Mouse (Mus musculus) hindbrain, embryonic 11.5 days (tissue): ENCODE data around the gene Ccdc173. TPM values are rescaled to one million over a fixed set of nuclear protein-coding genes. Genes with fewer than 3 reads are reported as not detected.

ENCODE experiments used
- ATAC-seq: fragments of 200-750 bp; cut with Nextera tagmentation; 2 replicates; pipeline ENCODE4 v1.8.0; 2017; ENCODE audit warnings: mild to moderate bottlenecking, moderate TSS enrichment, moderate library complexity; ENCODE audit not compliant: low FRiP score
- DNase-seq: peaks from one replicate; pipeline ENCODE4 v3.0.0-alpha.2; 2015; ENCODE audit warnings: low spot score
- H3K27ac ChIP-seq: fragments of 300-500 bp; sonication (generic); 2 replicates; pipeline ENCODE4 v1.5.1; 2014; ENCODE audit warnings: mild to moderate bottlenecking, low read depth, low read length
- H3K27me3 ChIP-seq: fragments of 300-500 bp; sonication (generic); 2 replicates; pipeline ENCODE4 v1.6.1; 2014; ENCODE audit warnings: mild to moderate bottlenecking, low read length, moderate library complexity, mixed read lengths; ENCODE audit not compliant: control insufficient read depth, insufficient read depth
- H3K36me3 ChIP-seq: fragments of 300-500 bp; sonication (generic); 2 replicates; pipeline ENCODE4 v1.6.1; 2014; ENCODE audit warnings: mild to moderate bottlenecking, low read length, moderate library complexity, mixed read lengths; ENCODE audit not compliant: control insufficient read depth, insufficient read depth
- H3K4me1 ChIP-seq: fragments of 300-500 bp; sonication (generic); replicated peaks from 2 replicates; pipeline ENCODE4 v1.6.1; 2014; ENCODE audit warnings: low read length, mixed read lengths; ENCODE audit not compliant: control insufficient read depth, insufficient read depth
- H3K4me2 ChIP-seq: fragments of 300-500 bp; sonication (generic); replicated peaks from 2 replicates; pipeline ENCODE4 v1.6.1; 2014; ENCODE audit warnings: mild to moderate bottlenecking, low read depth, low read length
- H3K4me3 ChIP-seq: fragments of 300-500 bp; sonication (generic); 2 replicates; pipeline ENCODE4 v1.5.1; 2014; ENCODE audit warnings: low read depth, low read length
- H3K9ac ChIP-seq: fragments of 300-500 bp; sonication (generic); 2 replicates; pipeline ENCODE4 v1.6.1; 2014; ENCODE audit warnings: low read depth, low read length
- H3K9me3 ChIP-seq: fragments of 300-500 bp; sonication (generic); 2 replicates; pipeline ENCODE4 v1.6.1; 2016; ENCODE audit warnings: low read length; ENCODE audit not compliant: control insufficient read depth
- WGBS: fragments of 180-500 bp; shearing (Covaris S2); extraction: QIAGEN DNeasy Blood & Tissue Kit; methylation state at CpG from one replicate; pipeline ENCODE4 v1.1.7; 2014; 5-methylcytosine and 5-hydroxymethylcytosine counted together
- polyA plus RNA-seq: library from polyadenylated mRNA; unstranded; fragments of >200 nt; fragmentation: Nextera tagmentation; extraction: Ambion mirVana; gene quantifications from 2 replicates; pipeline ENCODE4 v1.2.1, GENCODE M21; 2014

Ccdc173 gene
- polyA plus RNA-seq = 4.2 and 5.8 TPM in 2 replicates

- Histone ChIP-seq H3K9ac (peak within 1 kb of the TSS; percentile 78), H3K4me2 (peak within 1 kb of the TSS; percentile 71), H3K4me1 (no peaks in the 10 kb centered on the region), H3K27ac (peak within 1 kb of the TSS; percentile 74), H3K9me3 (no peaks in the 10 kb centered on the region), H3K4me3 (peak within 1 kb of the TSS; percentile 67), H3K36me3 (0 out of 2 replicates have a peak, but pooled peaks cover 5% of the 10 kb centered on the region), H3K27me3 (no peaks in the 10 kb centered on the region)
- peak; percentile 94 for ATAC-seq
- peak; percentile 99 for DNase-seq
- 1% methylated on average over 48 of the region's 48 CpGs for WGBS
These were observed at the start of gene Ccdc173, which contains the start of gene Phospho2 for GRCm38 (mm10) chr2:69789429-69790069. Gene Ccdc173, minus strand, starts transcription at chr2:69789575. Gene Phospho2, plus strand, starts transcription at chr2:69789623.

GRCm38 (mm10) chr2:69838707-69839106 is 49.3 kb upstream of the Ccdc173 start:
- Histone ChIP-seq H3K27ac (no peak overlapping the region), H3K36me3 (no peaks in the 10 kb centered on the region), H3K27me3 (no peaks in the 10 kb centered on the region), H3K4me1 (no peaks in the 10 kb centered on the region), H3K4me3 (no peak overlapping the region), H3K4me2 (no peak overlapping the region), H3K9me3 (no peaks in the 10 kb centered on the region), H3K9ac (no peak overlapping the region)
- DNase-seq (no peak), ATAC-seq (no peak)

GRCm38 (mm10) chr2:69837996-69838395 is 48.6 kb upstream of the Ccdc173 start:
- H3K9ac ChIP-seq = no peak overlapping the region
- H3K4me3 ChIP-seq = no peak overlapping the region
- H3K4me2 ChIP-seq = no peak overlapping the region
- H3K27me3 ChIP-seq = no peaks in the 10 kb centered on the region
- ATAC-seq (no peak), DNase-seq (no peak)
- no peak overlapping the region for H3K27ac ChIP-seq
- no peaks in the 10 kb centered on the region for H3K36me3 ChIP-seq
- H3K4me1 ChIP-seq = no peaks in the 10 kb centered on the region
- H3K9me3 ChIP-seq = no peaks in the 10 kb centered on the region
- 28% methylated on average over 3 of the region's 3 CpGs for WGBS

- Histone ChIP-seq H3K27me3 (no peaks in the 10 kb centered on the region), H3K4me1 (no peaks in the 10 kb centered on the region), H3K9me3 (no peaks in the 10 kb centered on the region), H3K4me2 (no peak overlapping the region), H3K9ac (no peak overlapping the region), H3K27ac (no peak overlapping the region), H3K4me3 (no peak overlapping the region), H3K36me3 (no peaks in the 10 kb centered on the region)
- 81% methylated on average over 7 of the region's 7 CpGs for WGBS
- DNase-seq (no peak), ATAC-seq (no peak)
These were observed 48.0 kb upstream of the Ccdc173 start for GRCm38 (mm10) chr2:69837244-69837967.

- DNase-seq = no peak
- H3K4me3 ChIP-seq = no peak overlapping the region
- no peak overlapping the region for H3K4me2 ChIP-seq
- H3K9me3 ChIP-seq = no peaks in the 10 kb centered on the region
- no peaks in the 10 kb centered on the region for H3K36me3 ChIP-seq
- H3K4me1 ChIP-seq = no peaks in the 10 kb centered on the region
- H3K9ac ChIP-seq = no peak overlapping the region
- no peak overlapping the region for H3K27ac ChIP-seq
- WGBS = 91% methylated on average over 8 of the region's 8 CpGs
- no peak for ATAC-seq
- no peaks in the 10 kb centered on the region for H3K27me3 ChIP-seq
These were observed 40.7 kb upstream of the Ccdc173 start for GRCm38 (mm10) chr2:69830116-69830515.

GRCm38 (mm10) chr2:69829680-69830079 is 40.3 kb upstream of the Ccdc173 start:
- no peak for ATAC-seq
- no peaks in the 10 kb centered on the region for H3K36me3 ChIP-seq

GRCm38 (mm10) chr2:69828031-69828430 is 38.7 kb upstream of the Ccdc173 start:
- H3K27ac ChIP-seq = no peak overlapping the region

More at GRCm38 (mm10) chr2:69829680-69830079, 40.3 kb upstream of the Ccdc173 start:
- no peak overlapping the region for H3K9ac ChIP-seq
- no peak for DNase-seq
- no peaks in the 10 kb centered on the region for H3K9me3 ChIP-seq
- H3K4me3 ChIP-seq = no peak overlapping the region
- H3K4me2 ChIP-seq = no peak overlapping the region
- no peaks in the 10 kb centered on the region for H3K4me1 ChIP-seq
- no peak overlapping the region for H3K27ac ChIP-seq
- H3K27me3 ChIP-seq = no peaks in the 10 kb centered on the region
- WGBS = 96% methylated on average over 2 of the region's 2 CpGs

GRCm38 (mm10) chr2:69826380-69826779 is 37.0 kb upstream of the Ccdc173 start:
- ATAC-seq = no peak
- Histone ChIP-seq H3K9ac (peak overlapping the region; percentile 11; the same call in 1 of the 2 replicates), H3K36me3 (no peaks in the 10 kb centered on the region), H3K4me1 (peaks cover 3% of the 10 kb centered on the region; the same call in 1 of the 2 replicates), H3K27me3 (no peaks in the 10 kb centered on the region), H3K27ac (no peak overlapping the region), H3K9me3 (no peaks in the 10 kb centered on the region), H3K4me2 (no peak overlapping the region), H3K4me3 (no peak overlapping the region)
- WGBS = 60% methylated on average over 2 of the region's 2 CpGs
- no peak for DNase-seq

More at GRCm38 (mm10) chr2:69828031-69828430, 38.7 kb upstream of the Ccdc173 start:
- WGBS = 61% methylated on average over 7 of the region's 7 CpGs
- H3K9ac ChIP-seq = no peak overlapping the region
- ATAC-seq = no peak
- no peaks in the 10 kb centered on the region for H3K9me3 ChIP-seq
- no peak overlapping the region for H3K4me3 ChIP-seq
- no peaks in the 10 kb centered on the region for H3K36me3 ChIP-seq
- no peaks in the 10 kb centered on the region for H3K27me3 ChIP-seq
- no peak overlapping the region for H3K4me2 ChIP-seq
- DNase-seq = no peak
- H3K4me1 ChIP-seq = 0 out of 2 replicates have a peak, but pooled peaks cover 3% of the 10 kb centered on the region
